Mouse (Mus musculus) G1E (cell line): ENCODE results near the gene Cd247. TPM values are rescaled to one million over a fixed set of nuclear protein-coding genes. Genes with fewer than 3 reads are reported as not detected.
A peak's percentile ranks its signal among the peaks of the same experiment; 100 is the strongest.

Experiments used
- ATAC-seq: 2 replicates; pipeline ENCODE4 v1.8.0; 2016; ENCODE audit warnings: mild to moderate bottlenecking; ENCODE audit not compliant: insufficient number of reproducible peaks, poor library complexity, low FRiP score, severe bottlenecking; ENCODE audit errors: extremely low read depth
- DNase-seq: peaks from one replicate; pipeline ENCODE4 v3.0.0; 2012; ENCODE audit warnings: low spot score
- H3K27me3 ChIP-seq: 2 replicates; pipeline ENCODE4 v1.6.1; 2012; ENCODE audit warnings: mild to moderate bottlenecking, low read length, inconsistent platforms; ENCODE audit not compliant: insufficient read depth
- H3K36me3 ChIP-seq: replicated peaks from 2 replicates; pipeline ENCODE3; 2012; ENCODE audit warnings: mild to moderate bottlenecking, inconsistent platforms
- H3K4me1 ChIP-seq: 2 replicates; pipeline ENCODE4 v1.6.1; 2012; ENCODE audit warnings: low read depth, low read length, inconsistent platforms, mixed read lengths; ENCODE audit not compliant: insufficient read depth
- H3K4me3 ChIP-seq: 2 replicates; pipeline ENCODE4 v1.5.1; 2012; ENCODE audit warnings: low read depth, mild to moderate bottlenecking, inconsistent platforms, low read length, moderate library complexity, mixed read lengths
- H3K9me3 ChIP-seq: replicated peaks from 2 replicates; pipeline ENCODE4 v1.6.1; 2012; ENCODE audit warnings: inconsistent platforms
- CTCF ChIP-seq: IDR thresholded peaks from 2 replicates; pipeline ENCODE4 v1.5.1; 2012; ENCODE audit warnings: low read depth, low read length, inconsistent platforms, mixed read lengths
- GATA1 ChIP-seq: IDR thresholded peaks from 2 replicates; pipeline ENCODE4 v1.6.1; 2012; ENCODE audit warnings: borderline replicate concordance, low read length, inconsistent platforms, mixed read lengths
- GATA2 ChIP-seq: IDR thresholded peaks from 2 replicates; pipeline ENCODE4 v1.6.1; 2012; ENCODE audit warnings: low read depth, low read length, inconsistent platforms, borderline replicate concordance
- POLR2AphosphoS5 ChIP-seq: IDR thresholded peaks from 2 replicates; pipeline ENCODE4 v1.6.1; 2012; ENCODE audit warnings: low read depth, low read length, inconsistent platforms; ENCODE audit not compliant: insufficient replicate concordance
- TAL1 ChIP-seq: conservative IDR thresholded peaks from 2 replicates; pipeline ENCODE4 v1.6.1; 2012; ENCODE audit warnings: low read depth, low read length, inconsistent platforms, mixed read lengths
- polyA plus RNA-seq: library from polyadenylated mRNA; stranded (reverse); fragments of >175 nt; gene quantifications from 2 replicates; pipeline ENCODE4 v1.2.3, GENCODE M21; 2012
- total RNA-seq, 2 experiments: library from RNA; stranded (forward) in 1 of 2; stranded (reverse) in 1 of 2; fragments of 200-1000 nt in 1 of 2; fragments of >200 nt in 1 of 2; fragmentation: Nextera tagmentation in 1 of 2; gene quantifications; 2 replicates each; pipeline ENCODE4 v1.2.3; 2014 to 2017

Cd247 gene
- total and polyA plus RNA-seq, 3 experiments: 0.96 to 3.3 (median 1.4) TPM

- no peak for TF ChIP-seq POLR2AphosphoS5
- no peak for TF ChIP-seq CTCF
- no peak for TF ChIP-seq GATA2
- TF ChIP-seq TAL1: no peak
- no peak for TF ChIP-seq GATA1
- H3K4me1 ChIP-seq: peaks cover 87% of the 10 kb centered on the region
- H3K4me3 ChIP-seq: no peak overlapping the region; the same call in 1 of the 2 replicates
- ATAC-seq (no peak), DNase-seq (no peak)
- H3K27me3 ChIP-seq: no peaks in the 10 kb centered on the region
- H3K9me3 ChIP-seq: no peaks in the 10 kb centered on the region
- peaks cover under 1% of the 10 kb centered on the region for H3K36me3 ChIP-seq
These were observed 63.6 kb downstream of the Cd247 start for GRCm38 (mm10) chr1:165852131-165852530.

- Histone ChIP-seq H3K4me1 (peaks cover 86% of the 10 kb centered on the region), H3K9me3 (no peaks in the 10 kb centered on the region), H3K36me3 (no peaks in the 10 kb centered on the region), H3K27me3 (no peaks in the 10 kb centered on the region), H3K4me3 (no peak overlapping the region; the same call in 1 of the 2 replicates)
- ATAC-seq (no peak), DNase-seq (no peak)
- no peak for TF ChIP-seq GATA1
- no peak for TF ChIP-seq POLR2AphosphoS5
- TF ChIP-seq GATA2: no peak
- no peak for TF ChIP-seq TAL1
- TF ChIP-seq CTCF: no peak
These were observed 64.7 kb downstream of the Cd247 start for GRCm38 (mm10) chr1:165853131-165853721.

- Histone ChIP-seq H3K9me3 (no peaks in the 10 kb centered on the region), H3K27me3 (no peaks in the 10 kb centered on the region), H3K4me3 (no peak overlapping the region; the same call in 1 of the 2 replicates), H3K36me3 (no peaks in the 10 kb centered on the region), H3K4me1 (peaks cover 83% of the 10 kb centered on the region)
- peak; percentile 34 for ATAC-seq
- no peak for TF ChIP-seq GATA1
- peak; percentile 93 for TF ChIP-seq CTCF
- peak; percentile 71 for DNase-seq
These were observed 65.4 kb downstream of the Cd247 start for GRCm38 (mm10) chr1:165853729-165854420.

- DNase-seq: no peak
- Histone ChIP-seq H3K27me3 (no peaks in the 10 kb centered on the region), H3K9me3 (no peaks in the 10 kb centered on the region), H3K4me3 (no peak overlapping the region), H3K4me1 (peaks cover 68% of the 10 kb centered on the region), H3K36me3 (no peaks in the 10 kb centered on the region)
- ATAC-seq: no peak
- TF ChIP-seq POLR2AphosphoS5 (no peak), GATA2 (no peak), GATA1 (no peak), CTCF (no peak), TAL1 (no peak)
These were observed 67.5 kb downstream of the Cd247 start for GRCm38 (mm10) chr1:165855759-165856545.

GRCm38 (mm10) chr1:165857279-165857678 is 68.8 kb downstream of the Cd247 start:
- peaks cover 63% of the 10 kb centered on the region for H3K4me1 ChIP-seq
- no peaks in the 10 kb centered on the region for H3K27me3 ChIP-seq
- H3K9me3 ChIP-seq: no peaks in the 10 kb centered on the region
- H3K36me3 ChIP-seq: peaks cover 4% of the 10 kb centered on the region
- no peak overlapping the region for H3K4me3 ChIP-seq
- TF ChIP-seq TAL1 (no peak), POLR2AphosphoS5 (no peak), GATA1 (no peak), CTCF (no peak), GATA2 (no peak)
- DNase-seq (no peak), ATAC-seq (no peak)

GRCm38 (mm10) chr1:165858356-165858755 is 69.9 kb downstream of the Cd247 start:
- no peak for DNase-seq
- Histone ChIP-seq H3K36me3 (peaks cover 7% of the 10 kb centered on the region), H3K4me3 (no peak overlapping the region), H3K4me1 (peaks cover 52% of the 10 kb centered on the region), H3K9me3 (no peaks in the 10 kb centered on the region), H3K27me3 (no peaks in the 10 kb centered on the region)
- no peak for TF ChIP-seq GATA2
- ATAC-seq: 0 out of 2 replicates have a peak, but pooled peaks have one; percentile 32
